Mouse (Mus musculus) right cerebral cortex, postnatal 25 days (tissue): ENCODE measurements around the gene Wee1.
"Not testable (repeated sequence)": the region's sequence is repeated elsewhere in the genome, so short reads cannot be mapped to it uniquely, and the experiment has no call there.

ENCODE experiments used
- DNase-seq: peaks from one replicate; pipeline ENCODE4 v3.0.0; 2022

The Wee1 gene

DNA sequence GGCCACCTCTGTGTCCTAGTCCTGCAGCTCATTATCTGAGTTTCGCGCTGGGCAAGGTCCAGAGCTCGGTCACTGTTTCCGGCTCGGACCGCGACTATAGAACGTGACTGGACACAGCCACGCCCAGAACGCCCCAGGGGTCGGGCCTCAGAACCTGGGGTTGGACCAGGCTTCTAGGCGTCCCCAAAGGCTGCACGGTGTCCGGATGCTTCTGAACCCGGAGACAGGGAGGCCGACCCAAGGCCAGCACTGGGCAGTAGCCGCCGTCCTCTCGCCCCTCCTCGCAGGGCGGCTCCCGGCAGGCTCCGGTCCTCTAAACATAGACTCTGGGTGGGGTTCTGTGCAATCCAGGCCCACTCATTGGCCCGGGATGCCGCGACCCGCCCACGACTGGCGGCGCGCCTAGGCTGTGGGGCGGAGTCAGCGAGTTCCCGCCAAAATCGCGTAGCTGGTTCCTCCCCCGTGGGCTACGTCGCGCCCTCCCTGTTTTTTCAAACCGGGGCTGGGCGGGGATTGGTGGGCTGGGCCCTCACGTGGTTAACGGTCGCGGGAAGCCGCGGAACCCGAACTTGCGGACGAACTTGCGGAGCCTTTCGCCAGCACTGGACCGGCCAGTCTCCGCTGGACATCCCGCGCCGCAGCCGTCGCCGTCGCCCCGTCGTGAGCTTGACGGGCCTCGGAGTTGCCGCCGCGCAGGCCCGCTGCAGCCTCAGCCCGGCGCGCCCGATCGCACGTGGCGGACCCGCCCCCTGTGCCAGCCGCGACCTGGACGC is at the start of gene Wee1:
Wee1 (plus strand) TSS at position 531 of the 773 bp plus-strand sequence.
- DNase-seq: peak; percentile 98

DNA sequence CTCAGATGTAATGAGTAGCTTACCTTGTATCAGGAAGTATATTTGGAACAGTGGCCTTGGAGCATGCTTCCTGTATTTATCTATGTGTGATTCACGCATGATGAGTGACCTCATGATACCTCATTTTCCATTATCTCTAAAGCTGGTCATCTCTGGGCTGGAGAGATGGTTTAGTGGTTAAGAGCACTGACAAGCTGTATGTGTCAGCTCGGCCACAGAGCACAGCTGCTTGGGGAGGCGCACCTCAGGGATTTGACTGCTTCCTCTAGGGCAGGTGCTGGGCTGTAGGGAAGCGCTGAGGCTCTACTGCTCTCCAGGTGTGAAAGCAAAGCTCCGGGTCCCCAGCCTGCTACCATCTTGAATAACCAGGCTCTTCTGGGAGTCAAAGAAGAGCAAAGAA is 43.7 kb upstream of the Wee1 start:
- no peak for DNase-seq

DNA sequence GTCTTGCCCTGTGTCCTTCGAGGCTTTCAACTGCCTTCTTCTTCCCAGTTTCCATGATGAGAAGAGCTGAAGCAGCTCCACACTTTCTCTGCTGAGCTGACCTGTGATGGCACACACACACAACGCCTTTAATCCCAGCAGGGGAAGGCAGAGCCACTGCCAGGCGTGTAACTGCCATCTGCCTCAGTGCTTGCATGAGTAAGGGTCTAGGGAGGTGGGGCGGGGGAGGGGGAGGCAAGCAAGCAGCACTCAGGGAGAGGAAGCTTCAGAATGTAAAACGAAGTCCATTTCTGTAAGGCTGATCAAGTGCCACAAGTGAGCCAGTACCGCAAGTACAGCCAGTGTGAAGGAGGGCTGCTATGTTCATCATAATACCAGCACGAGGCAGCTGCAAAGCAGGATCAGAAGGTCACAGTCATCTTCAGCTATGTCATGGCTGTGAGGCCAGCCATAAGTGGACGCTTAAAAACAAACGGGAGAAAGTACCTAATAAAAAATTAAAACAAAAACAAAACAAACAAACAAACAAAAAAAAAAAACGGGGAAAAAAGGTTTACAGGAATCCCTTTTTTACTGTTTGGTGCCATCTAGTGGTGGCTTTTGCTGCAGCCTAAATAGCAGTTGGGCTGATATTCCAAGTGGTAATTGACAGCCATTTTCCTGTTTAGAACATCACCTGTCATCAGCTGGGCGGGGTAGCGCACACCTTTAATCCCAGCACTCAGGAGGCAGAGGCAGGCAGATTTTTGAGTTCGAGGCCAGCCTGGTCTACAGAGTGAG is 38.3 kb upstream of the Wee1 start:
- no peak for DNase-seq

DNA sequence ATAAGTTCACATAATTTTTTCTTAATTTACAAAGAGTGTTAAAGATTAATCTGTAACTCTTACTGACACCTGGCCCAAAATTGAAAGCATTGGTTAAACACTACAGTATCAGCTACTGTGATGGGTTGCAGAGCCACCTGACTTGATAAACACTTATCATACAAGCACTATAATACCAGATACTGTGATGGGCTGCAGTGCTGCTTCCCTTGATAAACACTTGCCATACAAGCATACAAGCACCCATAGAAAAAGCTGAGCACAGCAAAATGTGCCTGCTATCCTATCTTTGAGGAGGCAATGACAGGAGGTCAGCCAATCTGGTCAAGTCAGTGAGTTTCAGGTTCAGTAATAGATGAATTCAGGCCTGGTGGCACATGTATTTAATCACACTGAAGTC is 36.6 kb upstream of the Wee1 start:
- DNase-seq: no peak

DNA sequence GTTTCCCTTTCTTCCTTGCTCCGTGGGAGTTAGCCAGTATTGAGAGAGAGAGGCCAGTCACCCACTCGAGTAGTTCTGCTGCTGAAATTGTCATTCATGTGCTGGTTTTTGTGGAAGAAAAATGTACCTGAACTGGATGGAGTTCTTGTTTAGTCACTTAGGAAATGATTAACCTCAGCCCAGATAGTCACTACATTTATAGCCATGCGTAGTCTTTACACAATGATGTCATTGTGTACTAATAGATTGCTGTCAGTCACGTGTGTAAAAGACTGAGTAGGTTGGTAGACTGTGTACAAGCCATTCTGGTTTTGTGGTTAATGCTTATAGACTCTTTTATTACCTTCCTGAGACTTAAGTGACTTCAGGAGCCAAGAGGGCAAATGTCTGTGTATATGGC is 33.9 kb upstream of the Wee1 start:
- DNase-seq: no peak

DNA sequence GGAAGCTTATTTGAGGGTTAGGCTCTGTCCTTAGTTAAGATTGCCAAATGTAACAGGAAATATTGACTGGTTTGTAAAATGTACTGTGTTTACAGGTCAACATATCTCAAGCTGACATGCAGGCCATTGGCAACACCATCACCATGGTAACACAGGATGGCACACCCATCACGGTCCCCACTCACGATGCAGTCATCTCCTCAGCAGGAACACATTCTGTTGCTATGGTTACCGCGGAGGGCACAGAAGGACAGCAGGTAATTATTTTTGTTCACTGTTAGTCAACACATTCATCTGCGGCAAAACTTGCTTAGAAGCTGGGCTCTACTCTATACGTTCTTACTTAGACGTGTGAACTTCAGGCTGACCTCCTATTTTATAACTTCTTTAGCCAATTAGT is 30.2 kb upstream of the Wee1 start:
- DNase-seq: peak; percentile 33

DNA sequence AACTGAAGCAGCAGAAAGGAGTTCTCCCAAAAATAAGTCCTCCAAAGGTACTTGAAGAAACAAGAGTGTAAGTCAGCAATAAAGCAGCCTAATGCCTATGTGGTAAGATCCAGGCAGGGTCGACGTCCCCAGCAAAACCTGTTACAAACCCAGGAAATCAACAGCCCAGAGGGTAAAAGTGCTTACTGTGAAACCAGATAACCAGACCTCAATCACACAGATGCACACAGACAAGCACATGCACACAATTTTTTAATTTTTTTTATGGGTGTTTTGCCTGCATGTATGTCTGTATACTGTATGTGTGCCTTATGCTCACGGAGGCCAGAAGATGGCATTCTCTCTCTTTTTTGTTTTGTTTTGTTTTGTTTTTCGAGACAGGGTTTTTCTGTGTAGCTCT is 25.5 kb upstream of the Wee1 start:
- DNase-seq: no peak

DNA sequence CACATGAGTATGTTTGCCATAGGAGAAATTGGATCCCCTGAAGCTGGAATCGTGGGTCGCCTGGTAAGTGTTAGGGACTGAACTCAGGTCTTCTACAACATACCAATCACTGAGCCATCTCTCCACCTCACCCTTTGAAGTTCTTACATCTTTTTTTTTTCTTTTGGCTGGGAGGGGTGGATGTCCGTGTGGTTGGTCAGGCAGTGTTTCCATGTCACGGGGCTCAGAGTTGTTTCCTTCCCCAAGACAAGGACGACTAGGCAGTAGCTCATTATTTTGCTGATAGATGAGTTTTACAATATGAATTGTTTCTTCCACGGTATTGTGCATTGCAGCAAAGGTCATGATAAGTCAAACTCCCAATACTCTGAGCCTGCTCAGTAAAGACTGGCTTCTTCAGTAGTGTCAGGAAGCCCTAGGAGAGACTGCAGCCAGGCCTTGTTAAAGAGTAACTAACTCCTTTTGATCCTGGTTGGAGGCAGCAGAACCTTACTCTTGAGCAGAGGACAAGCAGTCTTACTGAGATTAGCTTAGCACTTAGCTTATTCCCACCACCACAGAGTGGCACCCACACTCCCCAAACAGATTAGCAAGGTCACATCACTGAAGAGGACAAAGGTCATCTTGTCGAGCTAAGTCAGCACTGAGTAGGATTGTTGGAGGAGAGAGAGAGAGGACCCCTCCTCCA is 24.6 kb upstream of the Wee1 start:
- DNase-seq: no peak

DNA sequence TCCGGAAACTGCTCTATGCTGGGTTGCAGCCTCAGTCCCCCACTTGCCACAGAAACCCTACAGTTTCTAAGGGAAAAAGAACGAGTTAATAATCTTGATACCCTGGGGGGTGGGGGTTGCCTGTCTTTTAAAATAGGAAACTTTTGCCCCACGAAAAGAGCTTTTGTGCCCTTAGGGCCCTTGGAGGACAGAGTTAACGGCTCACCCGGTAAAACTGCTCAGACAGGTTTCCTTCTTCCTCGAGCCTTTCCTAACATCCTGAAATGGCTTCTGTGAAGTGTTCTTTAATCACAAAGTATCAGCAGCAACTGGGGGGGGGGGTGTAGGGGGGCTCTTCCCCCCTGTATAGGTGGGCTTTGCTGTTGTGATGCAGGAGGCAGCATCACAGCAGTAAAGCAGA is 21.0 kb upstream of the Wee1 start:
- DNase-seq: no peak

DNA sequence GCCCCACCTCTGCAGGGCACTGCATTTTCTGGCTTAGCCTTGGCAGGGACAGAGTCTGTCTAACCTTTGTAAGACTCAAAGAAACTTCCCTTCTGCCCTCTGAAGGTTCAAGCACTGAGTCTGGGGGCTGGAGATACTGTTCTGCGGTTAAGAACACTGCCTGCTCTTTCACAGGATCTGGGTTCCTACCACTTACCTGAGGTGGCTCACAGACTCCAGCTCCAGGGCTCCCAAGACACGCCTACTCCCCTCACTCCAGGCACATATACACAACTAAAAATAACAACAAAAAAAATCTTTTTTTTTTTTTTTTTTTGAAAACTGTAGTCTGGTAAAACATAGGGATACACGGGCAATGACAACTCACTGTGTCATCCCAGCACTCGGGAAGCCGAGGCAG is 20.6 kb upstream of the Wee1 start:
- DNase-seq: no peak

DNA sequence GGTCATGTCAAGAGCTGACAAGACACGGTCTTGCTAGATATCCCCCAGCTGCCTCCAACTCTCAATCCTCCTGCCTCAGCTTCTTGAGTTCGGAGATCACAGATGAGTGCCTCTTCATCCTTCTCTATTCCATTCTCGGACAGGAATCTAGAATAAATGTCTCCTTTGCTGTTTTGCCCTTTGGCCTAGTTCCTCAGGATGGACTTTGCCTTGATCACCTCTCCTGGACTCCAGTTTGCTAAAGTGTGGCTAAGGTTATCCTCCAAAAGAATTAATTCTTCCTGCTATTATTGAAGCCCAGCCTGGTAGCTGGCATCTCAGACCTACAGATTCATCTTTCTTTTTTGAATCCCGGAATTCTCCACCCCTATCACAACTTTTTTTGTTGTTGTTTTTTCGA is 16.8 kb upstream of the Wee1 start:
- no peak for DNase-seq

DNA sequence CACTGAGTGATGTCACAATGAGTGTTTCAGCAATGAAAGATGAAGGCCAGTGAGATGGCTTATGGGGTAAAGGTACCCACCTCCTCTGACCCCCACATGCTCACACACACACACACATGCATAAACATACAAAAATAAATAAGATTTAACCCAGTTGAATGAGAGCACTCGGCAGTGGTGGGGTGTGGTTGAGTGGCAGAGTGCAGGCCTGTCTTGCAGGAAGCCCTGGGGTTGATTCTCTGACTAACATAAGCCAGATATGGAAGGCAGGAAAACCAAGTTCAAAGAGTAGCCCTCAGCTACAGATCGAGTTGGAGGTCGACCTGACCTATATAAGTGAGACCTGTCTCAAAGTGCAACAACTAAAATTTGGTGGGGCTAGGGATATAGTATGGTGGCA is 15.2 kb upstream of the Wee1 start:
- DNase-seq: no peak

DNA sequence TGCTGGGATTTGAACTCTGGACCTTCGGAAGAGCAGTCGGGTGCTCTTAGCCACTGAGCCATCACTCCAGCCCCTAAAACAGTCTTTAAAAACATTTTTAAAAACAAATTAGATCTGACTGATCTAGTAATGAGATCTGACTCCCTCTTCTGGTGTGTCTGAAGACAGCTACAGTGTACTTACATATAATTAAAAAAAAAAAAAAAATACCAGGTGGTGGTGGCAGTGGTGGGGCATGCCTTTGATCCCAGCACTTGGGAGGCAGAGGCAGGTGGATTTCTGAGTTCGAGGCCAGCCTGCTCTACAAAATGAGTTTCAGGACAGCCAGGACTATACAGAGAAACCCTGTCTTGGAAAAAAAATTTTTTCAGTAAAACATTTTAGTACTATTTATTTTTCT is 13.3 kb upstream of the Wee1 start:
- DNase-seq: not testable (repeated sequence)

DNA sequence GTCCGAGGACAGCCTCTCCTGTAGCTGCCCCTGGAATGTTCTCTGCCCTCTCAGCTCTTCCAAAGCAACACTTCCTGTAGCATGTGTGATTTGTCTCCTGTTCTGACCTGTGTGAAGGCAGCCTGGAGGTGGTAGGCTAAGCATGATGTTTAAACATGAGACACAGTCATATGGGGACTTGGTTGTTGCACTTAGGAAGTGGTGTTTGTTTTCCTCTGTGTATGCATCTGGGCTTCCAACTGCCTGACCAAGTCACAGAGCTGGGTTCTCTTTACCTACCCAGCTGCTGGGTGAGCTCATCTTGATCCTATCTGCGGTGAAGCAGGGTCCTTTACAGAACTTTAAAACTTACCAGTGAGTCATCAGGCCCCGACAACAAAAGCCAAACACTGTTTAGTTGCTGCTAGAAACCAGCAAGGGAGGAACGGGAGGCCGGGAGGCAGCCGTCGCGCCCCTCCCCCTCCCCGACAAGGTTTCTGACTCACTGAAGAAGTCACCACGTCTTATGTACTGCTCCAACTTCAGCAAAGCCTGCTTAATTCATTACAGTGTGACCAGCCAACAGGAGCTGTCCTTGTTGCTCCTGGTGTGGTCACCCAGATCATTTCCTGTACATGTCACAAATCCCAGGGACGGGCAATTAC is 12.8 kb upstream of the Wee1 start:
- DNase-seq: no peak

DNA sequence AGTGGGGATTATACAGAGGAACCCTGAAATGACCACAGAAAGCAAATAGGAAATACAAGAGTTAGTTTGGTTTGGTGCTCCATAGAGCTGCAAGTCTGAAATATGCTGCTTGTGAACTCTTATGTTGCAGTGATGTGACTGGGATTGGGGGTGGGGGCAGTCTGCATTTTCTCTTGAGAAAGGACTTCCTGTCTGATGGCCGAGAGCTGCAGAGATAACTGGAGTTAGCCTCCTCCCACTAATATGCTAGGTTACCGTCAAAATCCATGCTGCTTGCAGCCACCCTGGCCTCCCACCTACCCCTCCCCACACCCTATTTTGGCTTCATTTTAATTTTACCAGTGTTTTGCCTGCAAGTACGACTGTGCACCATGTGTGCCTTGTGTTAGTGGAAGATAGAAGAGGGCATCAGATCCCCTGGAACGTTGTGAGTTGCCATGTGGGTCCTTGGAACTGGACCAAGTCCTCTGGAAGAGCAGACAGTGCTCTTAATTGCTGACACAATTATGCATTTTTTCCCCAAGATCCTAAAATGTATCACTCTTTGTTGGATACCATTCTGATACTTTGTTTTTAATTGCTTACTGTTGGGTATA is 11.7 kb upstream of the Wee1 start:
- DNase-seq: no peak

DNA sequence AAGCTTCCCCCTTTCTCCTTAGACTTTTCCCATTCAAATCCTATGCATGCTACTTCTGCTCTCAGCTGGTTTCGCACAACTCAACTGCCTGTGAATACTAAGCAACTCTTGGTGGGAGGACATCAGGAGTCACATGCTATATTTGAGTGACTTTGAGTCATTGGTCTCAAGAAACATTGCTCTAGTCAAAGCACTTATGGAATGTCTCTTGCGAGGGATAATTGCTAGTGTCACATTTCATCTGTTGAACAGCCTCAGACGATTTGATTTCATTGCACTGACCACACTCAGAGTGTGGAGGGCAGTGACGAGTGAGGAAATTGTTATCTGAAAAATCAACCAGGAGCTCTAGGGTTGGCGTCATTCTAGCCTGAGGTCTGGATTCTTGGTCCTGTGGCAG is 7.1 kb upstream of the Wee1 start:
- DNase-seq: no peak

DNA sequence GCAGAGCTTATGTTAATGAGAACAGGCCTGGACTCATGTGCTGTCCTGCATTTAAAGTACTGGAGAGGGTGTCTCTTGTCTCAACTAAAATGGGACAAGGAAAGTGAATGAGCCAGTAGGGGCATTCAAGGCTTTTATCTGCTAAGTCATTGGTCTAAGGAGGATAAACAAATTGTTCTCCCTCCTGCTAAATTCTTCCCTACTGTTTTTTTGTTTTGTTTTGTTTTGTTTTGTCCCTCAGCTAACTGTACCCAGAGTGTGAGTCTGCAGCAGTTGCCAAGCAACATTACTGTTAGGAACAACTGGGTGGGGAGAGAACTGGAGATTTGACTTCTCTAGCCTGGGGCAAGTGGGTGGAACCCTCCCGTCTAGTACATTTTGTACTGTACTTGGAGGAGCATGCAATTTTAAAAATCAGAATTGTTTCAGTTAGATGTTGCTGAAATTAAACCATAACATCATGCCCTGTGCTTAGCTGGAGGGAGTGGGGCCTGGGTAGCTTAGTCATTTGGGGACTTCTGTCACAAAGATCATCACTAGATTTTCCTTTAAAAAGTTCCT is 5.0 kb upstream of the Wee1 start:
- DNase-seq: no peak

DNA sequence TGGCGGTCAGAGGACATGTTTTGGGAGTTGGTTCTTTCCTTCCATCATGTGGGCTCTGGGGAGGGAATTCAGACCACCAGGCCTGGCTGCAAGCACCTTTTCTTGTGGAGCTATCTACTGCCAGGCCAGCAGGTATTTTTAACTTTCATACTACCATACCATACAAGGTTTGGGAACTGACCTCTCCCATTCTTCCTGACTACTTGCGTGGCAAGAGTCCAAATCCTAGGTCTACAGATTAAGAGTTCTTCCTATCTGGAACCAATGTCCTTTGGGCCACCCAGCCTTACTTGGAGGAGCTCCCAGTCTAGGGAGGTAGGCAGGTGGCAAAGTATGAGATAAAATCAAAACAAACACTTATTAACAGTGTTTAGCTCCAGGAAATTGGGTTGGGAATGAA is 3.4 kb upstream of the Wee1 start:
- no peak for DNase-seq

DNA sequence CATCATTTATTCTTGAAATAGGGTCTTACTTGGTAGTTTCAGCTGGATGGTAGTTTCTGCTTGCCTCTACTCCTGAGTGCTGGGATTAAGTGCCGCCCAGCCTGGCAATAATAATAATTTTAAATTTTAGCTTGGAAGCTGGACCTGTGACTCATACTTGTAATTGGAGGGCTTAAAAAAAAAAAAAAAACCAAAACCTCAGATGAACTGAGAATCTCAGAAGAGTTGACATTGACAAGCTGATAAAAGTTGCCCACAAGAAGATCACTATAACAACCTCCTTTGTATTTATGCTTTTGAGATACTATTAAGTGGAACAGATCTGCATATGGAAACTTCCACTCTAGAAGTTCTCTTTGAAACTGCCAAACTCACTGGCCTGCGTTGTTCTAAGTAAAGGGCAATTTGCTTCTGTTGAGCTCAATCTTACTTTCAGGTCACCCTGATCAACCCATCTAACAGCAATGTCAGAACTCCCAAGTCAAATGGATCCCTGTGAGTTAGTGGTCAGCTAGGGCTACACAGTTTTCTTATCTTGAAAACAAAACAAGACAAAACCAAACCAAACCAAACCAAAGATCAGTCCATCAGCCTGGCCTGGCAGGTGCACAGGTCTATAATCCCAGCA is 1.6 kb upstream of the Wee1 start:
- DNase-seq: no peak

DNA sequence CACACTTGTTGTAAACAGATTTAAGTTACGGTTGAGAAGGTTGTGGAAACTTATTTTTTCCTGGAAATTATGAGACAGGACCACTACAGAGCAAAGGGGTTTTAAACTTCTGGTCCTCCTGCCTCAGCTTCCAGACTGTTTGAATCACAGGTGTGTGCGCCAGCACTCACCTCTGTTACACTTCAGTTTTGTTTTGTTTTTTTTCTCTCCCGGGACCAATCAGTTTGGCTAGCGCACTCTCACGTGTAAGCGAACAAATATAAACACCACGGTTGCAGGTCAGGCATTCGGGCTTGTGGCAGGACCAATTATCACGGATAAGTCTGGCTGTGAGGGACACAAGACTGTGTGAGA is 707 bp upstream of the Wee1 start:
- no peak for DNase-seq

DNA sequence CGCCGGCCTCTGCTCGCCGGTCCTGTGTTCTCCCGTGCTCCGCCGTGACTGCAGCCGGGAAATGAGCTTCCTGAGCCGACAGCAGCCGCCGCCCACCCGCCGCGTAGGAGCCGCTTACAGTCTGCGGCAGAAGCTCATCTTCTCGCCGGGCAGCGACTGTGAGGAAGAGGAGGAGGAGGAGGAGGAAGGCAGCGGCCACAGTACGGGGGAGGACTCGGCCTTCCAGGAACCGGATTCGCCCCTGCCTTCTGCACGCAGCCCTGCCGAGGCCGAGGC is 381 bp downstream of the Wee1 start:
- DNase-seq: no peak

DNA sequence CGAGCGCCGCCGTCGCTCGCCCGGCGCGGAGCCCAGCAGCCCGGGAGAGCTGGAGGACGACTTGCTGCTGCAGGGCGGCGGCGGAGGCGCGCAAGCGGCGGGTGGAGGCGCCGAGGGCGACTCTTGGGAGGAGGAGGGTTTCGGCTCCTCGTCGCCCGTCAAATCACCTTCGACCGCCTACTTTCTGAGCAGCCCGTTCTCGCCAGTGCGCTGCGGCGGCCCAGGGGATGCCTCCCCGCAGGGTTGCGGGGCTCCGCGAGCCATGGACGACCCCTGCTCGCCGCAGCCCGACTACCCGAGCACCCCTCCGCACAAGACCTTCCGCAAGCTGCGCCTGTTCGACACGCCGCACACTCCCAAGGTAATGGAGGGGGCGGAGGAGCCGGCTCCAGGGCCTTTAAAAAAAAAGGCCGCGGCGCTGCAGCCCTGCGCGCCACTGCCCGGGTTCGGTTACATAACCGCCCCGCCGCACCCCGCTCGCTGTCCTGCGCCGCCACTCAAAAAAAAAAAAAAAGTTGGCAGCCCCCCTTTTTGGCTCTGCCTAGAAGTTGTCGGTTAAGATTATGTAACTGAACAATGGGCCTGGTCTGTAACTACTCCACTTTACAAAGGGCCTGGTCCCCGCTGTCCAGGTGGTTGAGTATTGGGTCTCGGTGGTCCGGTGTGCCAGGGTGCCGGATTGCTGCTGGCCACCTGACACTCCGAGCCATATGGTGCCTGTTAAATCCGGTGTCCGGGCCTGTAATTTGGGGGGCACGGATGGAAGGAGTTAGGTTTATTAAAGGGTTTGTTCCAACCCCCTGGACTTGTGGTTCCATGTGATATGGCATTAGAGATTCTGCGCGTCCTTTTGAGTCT is 948 bp downstream of the Wee1 start:
- no peak for DNase-seq
